Mouse (Mus musculus) small intestine, adult 2 months (tissue): ENCODE measurements around the gene Krtap5-3. TPM values are rescaled to one million over a fixed set of nuclear protein-coding genes. Genes with fewer than 3 reads are reported as not detected.
"Not testable (repeated sequence)": the region's sequence is repeated elsewhere in the genome, so short reads cannot be mapped to it uniquely, and the experiment has no call there.

ENCODE experiments used
- H3K27ac ChIP-seq: fragments of 200-500 bp; 2 replicates; pipeline ENCODE4 v1.5.1; 2012; ENCODE audit warnings: low read depth, low read length, control low read depth, inconsistent platforms; ENCODE audit not compliant: insufficient read depth
- H3K27me3 ChIP-seq: fragments of 200-500 bp; 2 replicates; pipeline ENCODE4 v1.6.1; 2012; ENCODE audit warnings: mild to moderate bottlenecking, moderate library complexity, low read length, inconsistent platforms; ENCODE audit not compliant: control insufficient read depth, insufficient read depth
- H3K36me3 ChIP-seq: fragments of 200-500 bp; 2 replicates; pipeline ENCODE4 v1.6.1; 2012; ENCODE audit warnings: mild to moderate bottlenecking, low read length, control low read depth, inconsistent platforms; ENCODE audit not compliant: control insufficient read depth, insufficient read depth
- H3K4me1 ChIP-seq: fragments of 200-500 bp; 2 replicates; pipeline ENCODE4 v1.6.1; 2012; ENCODE audit warnings: low read length, inconsistent platforms, mixed read lengths; ENCODE audit not compliant: control insufficient read depth, insufficient read depth, insufficient read length
- H3K4me3 ChIP-seq: fragments of 200-500 bp; 2 replicates; pipeline ENCODE4 v1.5.1; 2012; ENCODE audit warnings: low read depth, mild to moderate bottlenecking, control low read depth, inconsistent platforms, low read length, moderate library complexity
- CTCF ChIP-seq: fragments of 200-500 bp; IDR thresholded peaks from 2 replicates; pipeline ENCODE4 v1.5.1; 2012; ENCODE audit warnings: low read depth, mild to moderate bottlenecking, control low read depth, inconsistent platforms, low read length, moderate library complexity, mixed read lengths; ENCODE audit not compliant: insufficient replicate concordance, insufficient read length; ENCODE audit errors: extremely low read depth
- POLR2A ChIP-seq: fragments of 200-500 bp; IDR thresholded peaks from 2 replicates; pipeline ENCODE4 v1.6.1; 2012; ENCODE audit warnings: low read depth, mild to moderate bottlenecking, control low read depth, inconsistent platforms, low read length, moderate library complexity
- WGBS: fragments of 180-500 bp; shearing (Covaris S2); methylation state at CpG from one replicate; pipeline ENCODE4 v1.1.7; 2018; 5-methylcytosine and 5-hydroxymethylcytosine counted together
- polyA plus RNA-seq: library from polyadenylated mRNA; depleted of rRNA; stranded (reverse); fragments of >200 nt; gene quantifications from 2 replicates; pipeline ENCODE4 v1.2.3, GENCODE M21; 2012

Krtap5-3 gene
- polyA plus RNA-seq, 1 experiment: not detected

DNA sequence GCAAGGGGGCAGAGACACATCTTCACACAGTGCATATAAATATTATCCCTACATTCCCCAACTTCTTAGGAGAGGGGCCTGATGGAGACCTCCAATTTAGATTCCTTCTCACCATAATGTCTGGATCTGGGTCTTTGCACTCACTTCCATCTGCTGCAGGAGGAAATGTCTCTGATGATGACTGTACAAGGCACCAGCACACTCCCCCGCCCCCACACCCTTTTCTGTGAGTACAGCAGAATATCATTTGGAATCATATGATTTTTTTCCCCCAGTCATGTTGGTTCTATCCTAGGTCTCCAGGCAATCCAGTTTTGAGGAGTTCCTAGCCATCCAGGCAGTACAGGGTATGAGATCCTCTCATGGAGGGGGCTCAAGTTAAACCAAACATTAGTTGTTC lies 22.5 kb upstream of the Krtap5-3 start:
- 92% methylated on average over 1 of the region's 1 CpGs for WGBS
- TF ChIP-seq CTCF: no peak
- no peak for TF ChIP-seq POLR2A
- no peak overlapping the region for H3K4me3 ChIP-seq
- H3K27ac ChIP-seq: no peak overlapping the region
- no peaks in the 10 kb centered on the region for H3K36me3 ChIP-seq
- H3K27me3 ChIP-seq: no peaks in the 10 kb centered on the region
- H3K4me1 ChIP-seq: no peaks in the 10 kb centered on the region

DNA sequence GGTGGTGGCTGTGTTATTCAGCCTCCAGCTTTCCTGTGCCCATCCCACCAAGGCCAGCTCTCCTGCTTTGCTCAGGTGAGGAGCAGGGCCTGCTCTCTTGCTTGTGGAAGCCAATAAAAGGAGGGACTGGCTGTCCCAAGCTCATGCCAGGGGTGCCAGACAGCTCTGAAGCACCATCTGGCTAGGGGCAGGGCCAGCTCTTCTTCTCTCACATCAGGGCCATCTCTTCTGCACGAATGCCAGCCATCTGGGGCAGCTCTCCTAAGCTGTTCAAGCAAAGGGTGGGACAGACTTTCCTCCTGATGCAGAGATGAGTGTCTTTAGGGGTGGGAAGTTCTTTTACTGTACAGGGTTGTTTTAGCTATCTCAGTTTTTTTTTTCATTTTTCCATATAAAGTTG lies 20.1 kb upstream of the Krtap5-3 start:
- no peaks in the 10 kb centered on the region; the same call in 1 of the 2 replicates for H3K27me3 ChIP-seq
- H3K36me3 ChIP-seq: no peaks in the 10 kb centered on the region
- H3K27ac ChIP-seq: no peak overlapping the region
- H3K4me3 ChIP-seq: no peak overlapping the region
- no peaks in the 10 kb centered on the region for H3K4me1 ChIP-seq
- TF ChIP-seq POLR2A (no peak), CTCF (no peak)
- WGBS: 48% methylated on average over 1 of the region's 1 CpGs

DNA sequence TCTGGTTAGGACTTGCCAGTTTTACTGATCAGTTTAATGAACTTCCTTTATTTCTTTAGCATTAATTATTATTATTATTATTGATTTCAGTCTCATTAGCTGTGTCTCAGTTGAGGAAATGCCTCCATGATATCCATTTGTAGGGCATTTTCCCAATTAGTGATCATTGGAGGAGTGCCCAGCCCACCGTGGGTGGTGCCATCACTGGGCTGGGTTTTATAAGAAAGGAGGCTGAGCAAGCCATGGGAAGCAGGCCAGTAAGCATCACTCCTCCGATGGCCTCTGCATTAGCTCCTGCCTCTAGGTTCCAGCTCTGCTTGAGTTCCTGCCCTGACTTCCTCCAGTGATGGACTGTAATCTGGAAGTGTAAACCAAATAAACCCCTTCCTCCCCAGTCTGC lies 13.0 kb upstream of the Krtap5-3 start:
- TF ChIP-seq POLR2A (no peak), CTCF (no peak)
- Histone ChIP-seq H3K4me3 (no peak overlapping the region), H3K27ac (no peak overlapping the region), H3K36me3 (no peaks in the 10 kb centered on the region), H3K4me1 (no peaks in the 10 kb centered on the region), H3K27me3 (no peaks in the 10 kb centered on the region; the same call in 1 of the 2 replicates)
- 71% methylated on average over 2 of the region's 2 CpGs for WGBS

DNA sequence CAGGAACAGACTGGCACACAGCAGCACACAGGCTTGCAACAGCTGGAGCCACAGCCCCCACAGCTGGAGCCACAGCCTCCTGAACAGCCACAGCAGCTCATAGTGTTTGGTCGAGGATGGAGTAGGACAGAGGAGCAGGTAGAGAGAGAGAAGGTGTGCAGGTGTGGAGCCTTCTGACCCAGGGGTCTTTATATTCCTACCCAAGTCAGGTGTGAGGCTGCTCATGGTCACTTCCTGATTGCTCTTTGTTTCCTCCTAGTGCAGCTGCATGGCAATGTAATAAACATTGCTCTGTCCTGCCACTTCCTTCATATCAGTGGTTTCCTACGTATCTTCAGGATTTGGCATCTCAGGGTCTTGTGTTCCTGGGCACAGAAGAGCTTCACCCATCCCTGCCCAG lies 10.9 kb upstream of the Krtap5-3 start, which contains the start of gene Gm10153:
Gm10153 (minus strand) TSS at position 101 of the 400 bp plus-strand sequence.
- no peak within 1 kb of the TSS for H3K27ac ChIP-seq
- H3K4me3 ChIP-seq: no peak within 1 kb of the TSS
- WGBS: 12% methylated on average over 2 of the region's 2 CpGs
- no peaks in the 10 kb centered on the region for H3K4me1 ChIP-seq
- H3K36me3 ChIP-seq: no peaks in the 10 kb centered on the region
- H3K27me3 ChIP-seq: no peaks in the 10 kb centered on the region; the same call in 1 of the 2 replicates
- TF ChIP-seq CTCF (no peak), POLR2A (no peak)

DNA sequence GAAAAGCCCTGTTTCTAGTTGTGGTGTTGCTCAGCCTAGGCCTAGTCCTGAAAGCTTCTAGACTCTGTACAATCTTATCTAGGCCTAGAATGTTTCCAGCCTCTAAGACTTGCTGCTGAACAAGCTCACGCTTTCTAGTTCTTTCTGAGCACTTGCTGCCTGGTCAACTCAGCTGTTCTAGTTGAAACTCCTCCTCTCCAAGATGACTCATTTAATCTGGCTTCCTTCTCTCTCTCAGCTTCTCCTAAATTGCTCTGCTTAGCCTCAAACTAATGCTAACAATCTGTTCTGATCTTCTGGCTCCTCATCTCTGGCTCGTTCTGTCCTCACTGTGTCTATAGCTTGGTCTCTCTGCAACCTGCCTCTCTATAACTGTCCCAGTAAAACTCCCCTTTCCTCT lies 2.4 kb upstream of the Krtap5-3 start:
- Histone ChIP-seq H3K36me3 (no peaks in the 10 kb centered on the region), H3K27ac (peak overlapping the region; percentile 56), H3K4me1 (peaks cover 27% of the 10 kb centered on the region), H3K27me3 (no peaks in the 10 kb centered on the region; the same call in 1 of the 2 replicates), H3K4me3 (no peak overlapping the region)
- WGBS: 70% methylated on average over 2 of the region's 2 CpGs
- TF ChIP-seq CTCF (no peak), POLR2A (no peak)

DNA sequence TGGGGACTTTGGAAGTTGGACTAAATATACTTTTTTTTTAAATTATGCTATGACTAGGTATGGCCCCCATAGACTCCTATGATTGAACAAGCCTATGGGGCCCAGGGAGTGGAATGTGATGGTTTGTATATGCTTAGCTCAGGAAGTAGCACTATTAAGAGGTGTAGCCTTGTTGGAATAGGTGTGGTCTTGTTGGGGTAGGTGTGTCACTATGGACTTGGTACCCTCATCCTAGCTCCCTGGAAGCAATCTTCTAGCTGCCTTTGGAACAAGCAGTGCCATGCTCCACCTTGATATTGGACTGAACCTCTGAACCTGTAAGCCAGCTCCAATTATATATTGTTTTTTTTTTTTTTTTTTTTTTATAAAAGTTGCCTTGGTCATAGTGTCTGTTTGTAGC lies 4.3 kb downstream of the Krtap5-3 start:
- TF ChIP-seq POLR2A (no peak), CTCF (no peak)
- H3K4me3 ChIP-seq: no peak overlapping the region
- no peaks in the 10 kb centered on the region for H3K36me3 ChIP-seq
- no peaks in the 10 kb centered on the region for H3K27me3 ChIP-seq
- peaks cover 26% of the 10 kb centered on the region for H3K4me1 ChIP-seq
- H3K27ac ChIP-seq: no peak overlapping the region

DNA sequence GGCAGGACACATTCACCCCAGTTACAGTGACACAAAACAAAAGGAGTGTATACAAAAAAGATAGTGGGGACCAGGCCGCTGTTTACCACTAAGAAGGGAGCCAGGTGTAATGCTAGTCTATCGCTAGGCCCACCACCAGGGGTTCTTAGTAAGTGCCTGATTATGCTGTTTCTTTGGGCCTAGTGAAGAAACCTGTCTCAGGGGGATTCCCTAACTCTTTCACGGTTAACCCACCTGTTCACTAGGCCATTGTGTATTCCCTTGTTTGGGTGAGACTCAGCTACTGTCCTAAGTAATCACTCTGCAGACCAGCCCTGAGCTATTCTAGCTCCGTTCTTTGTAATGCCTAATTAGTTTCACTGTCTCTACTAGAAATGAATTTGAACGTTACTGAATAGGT lies 5.7 kb downstream of the Krtap5-3 start:
- H3K27me3 ChIP-seq, H3K4me3 ChIP-seq, H3K36me3 ChIP-seq, H3K27ac ChIP-seq: not testable (repeated sequence)
- peaks cover 20% of the 10 kb centered on the region for H3K4me1 ChIP-seq
- whole genome bisulfite sequencing: 94% methylated on average over 5 of the region's 5 CpGs

DNA sequence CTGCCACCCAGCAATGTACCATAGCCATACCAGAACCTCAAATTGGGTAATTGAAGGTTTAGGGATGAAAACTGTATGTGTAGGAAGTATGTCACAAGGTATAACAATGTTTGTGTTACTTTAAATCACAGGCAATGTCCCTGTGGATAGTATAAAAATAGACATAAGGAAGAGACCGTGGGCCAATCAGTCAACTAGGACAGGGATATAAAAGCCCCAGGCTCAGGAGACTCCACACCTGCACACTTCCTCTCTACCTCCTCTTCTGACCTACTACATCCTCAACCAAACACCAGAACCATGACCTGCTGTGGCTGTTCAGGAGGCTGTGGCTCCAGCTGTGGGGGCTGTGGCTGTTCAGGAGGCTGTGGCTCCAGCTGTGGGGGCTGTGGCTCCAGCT lies 10.4 kb downstream of the Krtap5-3 start, which contains the start of gene Gm7579:
Gm7579 (plus strand) TSS at position 301 of the 400 bp plus-strand sequence.
- 43% methylated on average over 1 of the region's 1 CpGs for WGBS

DNA sequence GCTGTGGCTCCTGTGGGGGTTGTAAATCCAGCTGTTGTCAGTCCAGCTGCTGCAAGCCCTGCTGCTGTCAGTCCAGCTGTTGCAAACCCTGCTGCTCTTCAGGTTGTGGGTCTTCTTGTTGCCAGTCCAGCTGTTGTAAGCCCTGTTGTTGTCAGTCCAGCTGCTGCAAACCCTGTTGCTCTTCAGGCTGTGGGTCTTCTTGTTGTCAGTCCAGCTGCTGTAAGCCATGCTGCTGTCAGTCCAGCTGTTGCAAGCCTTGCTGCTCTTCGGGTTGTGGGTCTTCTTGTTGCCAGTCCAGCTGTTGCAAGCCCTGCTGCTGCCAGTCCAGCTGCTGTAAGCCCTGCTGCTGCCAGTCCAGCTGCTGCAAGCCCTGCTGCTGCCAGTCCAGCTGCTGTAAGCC lies 11.0 kb downstream of the Krtap5-3 start:
- not testable (repeated sequence) for H3K36me3 ChIP-seq, H3K4me3 ChIP-seq, H3K27me3 ChIP-seq, H3K4me1 ChIP-seq, H3K27ac ChIP-seq
- 58% methylated on average over 1 of the region's 1 CpGs for WGBS

More for the DNA sequence above, 10.4 kb downstream of the Krtap5-3 start, which contains the start of gene Gm7579:
- Histone ChIP-seq H3K27ac (no peak within 1 kb of the TSS), H3K4me3 (no peak within 1 kb of the TSS), H3K27me3 (no peaks in the 10 kb centered on the region), H3K4me1 (no peaks in the 10 kb centered on the region), H3K36me3 (no peaks in the 10 kb centered on the region)
- TF ChIP-seq POLR2A: no peak
- TF ChIP-seq CTCF: no peak
